Mouse (Mus musculus): ENCODE results near the gene Inpp5k.

DNA sequence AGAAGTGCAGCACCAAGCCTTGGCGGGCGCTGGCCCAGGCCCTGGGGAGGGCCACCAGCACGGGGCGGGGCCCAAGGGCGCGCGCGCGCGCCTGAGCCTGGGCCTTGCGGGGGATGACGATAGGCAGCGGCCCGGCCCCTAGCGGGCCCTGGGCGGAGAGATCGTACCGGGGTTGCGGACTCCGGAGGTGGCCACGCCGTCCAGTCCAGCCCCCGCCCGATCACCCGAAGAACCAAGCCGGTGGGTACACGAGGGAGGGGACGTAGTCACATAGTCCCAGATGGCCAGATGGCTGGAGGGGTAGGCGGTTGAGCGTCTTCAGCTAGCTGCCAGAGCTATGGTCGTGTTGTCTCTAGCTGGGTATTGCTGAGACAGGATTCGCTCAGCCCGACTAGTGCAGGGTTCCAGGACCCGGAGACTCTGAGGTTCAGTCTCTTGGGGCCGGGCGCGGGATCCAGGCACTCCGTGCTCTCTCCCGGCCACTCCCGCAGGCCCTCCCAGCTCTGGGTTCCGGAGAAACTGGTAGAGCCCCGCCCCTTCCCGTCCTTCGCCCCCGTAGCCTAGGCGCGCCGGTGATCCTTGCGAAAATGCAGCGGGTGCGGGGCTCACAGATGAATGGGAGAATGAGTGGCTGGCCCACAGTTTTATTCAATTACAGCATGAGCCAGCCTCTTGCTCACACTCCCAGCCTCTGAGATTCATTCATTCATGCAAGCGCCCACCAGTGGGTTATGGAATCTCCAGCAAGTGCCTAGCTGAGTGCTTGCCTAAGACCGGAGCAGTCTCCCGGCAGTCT lies 20.8 kb downstream of the Inpp5k start:
- TF ChIP-seq CTCF (IDR thresholded peaks at IDR 0.05; ENCODE audit: extremely low read depth, insufficient read depth, insufficient read length, insufficient replicate concordance) (no peak), POLR2A (IDR thresholded peaks at IDR 0.05; ENCODE audit: low read depth, low read length) (no peak; the same call in 1 of the 2 replicates)

Data from spleen, adult 2 months (tissue).